Mouse (Mus musculus) kidney, adult 2 months (tissue): ENCODE measurements around the gene Crym. TPM values are rescaled to one million over a fixed set of nuclear protein-coding genes. Genes with fewer than 3 reads are reported as not detected.
A peak's percentile ranks its signal among the peaks of the same experiment; 100 is the strongest.

Experiments used
- DNase-seq: peaks from one replicate; pipeline ENCODE4 v3.0.0; 2021
- H3K27ac ChIP-seq: fragments of 200-500 bp; 2 replicates; pipeline ENCODE4 v1.5.1; 2012; ENCODE audit warnings: low read depth, low read length, control low read depth, inconsistent platforms; ENCODE audit not compliant: insufficient read depth
- H3K27me3 ChIP-seq: fragments of 200-500 bp; replicated peaks from 2 replicates; pipeline ENCODE4 v1.6.1; 2012; ENCODE audit warnings: mild to moderate bottlenecking, moderate library complexity, low read length, inconsistent platforms; ENCODE audit not compliant: control insufficient read depth, insufficient read depth
- H3K36me3 ChIP-seq: fragments of 200-500 bp; 2 replicates; pipeline ENCODE4 v1.6.1; 2012; ENCODE audit warnings: mild to moderate bottlenecking, moderate library complexity, low read length, inconsistent platforms; ENCODE audit not compliant: control insufficient read depth, insufficient read depth
- H3K4me1 ChIP-seq: fragments of 200-500 bp; 2 replicates; pipeline ENCODE4 v1.6.1; 2011; ENCODE audit warnings: low read length; ENCODE audit not compliant: control insufficient read depth, insufficient read depth
- H3K4me3 ChIP-seq: fragments of 200-500 bp; 2 replicates; pipeline ENCODE4 v1.5.1; 2011; ENCODE audit warnings: mild to moderate bottlenecking, low read depth, low read length, control low read depth; ENCODE audit not compliant: insufficient read depth
- CTCF ChIP-seq: fragments of 200-500 bp; conservative IDR thresholded peaks from 2 replicates; pipeline ENCODE4 v1.5.1; 2011; ENCODE audit warnings: low read depth, mild to moderate bottlenecking, control low read depth, low read length, moderate library complexity, mixed read lengths; ENCODE audit not compliant: insufficient read depth, insufficient read length
- POLR2A ChIP-seq: fragments of 200-500 bp; IDR thresholded peaks from one replicate; pipeline ENCODE4 v1.6.1; 2011; ENCODE audit warnings: low read depth, low read length, control low read depth
- WGBS: fragments of 180-500 bp; shearing (Covaris S2); methylation state at CpG from one replicate; pipeline ENCODE4 v1.1.7; 2018; 5-methylcytosine and 5-hydroxymethylcytosine counted together
- polyA plus RNA-seq: library from polyadenylated mRNA; depleted of rRNA; stranded (reverse); fragments of >200 nt; gene quantifications from 2 replicates; pipeline ENCODE4 v1.2.3, GENCODE M21; 2012

The Crym gene
- polyA plus RNA-seq, 1 experiment, result 30.9 TPM

- TF ChIP-seq CTCF (no peak), POLR2A (no peak)
- Histone ChIP-seq H3K4me3 (no peak overlapping the region), H3K36me3 (no peaks in the 10 kb centered on the region), H3K27me3 (no peaks in the 10 kb centered on the region), H3K4me1 (peaks cover 13% of the 10 kb centered on the region), H3K27ac (no peak overlapping the region)
- DNase-seq, result no peak
- WGBS, result 73% methylated on average over 6 of the region's 6 CpGs
Observed at GRCm38 (mm10) chr7:120192816-120193215, 9.1 kb downstream of the Crym start.

- Histone ChIP-seq H3K4me3 (no peak overlapping the region), H3K27ac (no peak overlapping the region), H3K4me1 (peaks cover 13% of the 10 kb centered on the region), H3K36me3 (no peaks in the 10 kb centered on the region), H3K27me3 (no peaks in the 10 kb centered on the region)
- DNase-seq, result no peak
- 42% methylated on average over 3 of the region's 3 CpGs for WGBS
- TF ChIP-seq CTCF, result no peak
- TF ChIP-seq POLR2A, result no peak
Observed at GRCm38 (mm10) chr7:120192207-120192606, 9.7 kb downstream of the Crym start.

GRCm38 (mm10) chr7:120190150-120190665 is 11.7 kb downstream of the Crym start:
- TF ChIP-seq POLR2A (no peak), CTCF (no peak)
- H3K4me3 ChIP-seq, result no peak overlapping the region
- peak; percentile 92 for DNase-seq
- WGBS, result 34% methylated on average over 8 of the region's 8 CpGs
- peak overlapping the region; percentile 83 for H3K27ac ChIP-seq
- no peaks in the 10 kb centered on the region for H3K27me3 ChIP-seq
- H3K4me1 ChIP-seq, result peaks cover 13% of the 10 kb centered on the region
- no peaks in the 10 kb centered on the region for H3K36me3 ChIP-seq

GRCm38 (mm10) chr7:120189369-120190149 is 12.4 kb downstream of the Crym start:
- no peaks in the 10 kb centered on the region for H3K27me3 ChIP-seq
- peaks cover 13% of the 10 kb centered on the region for H3K4me1 ChIP-seq
- 31% methylated on average over 8 of the region's 8 CpGs for WGBS
- no peak for TF ChIP-seq POLR2A
- TF ChIP-seq CTCF, result no peak; the same call in 1 of the 2 replicates
- peak overlapping the region; percentile 93 for H3K27ac ChIP-seq
- no peak overlapping the region for H3K4me3 ChIP-seq
- DNase-seq, result peak; percentile 93
- no peaks in the 10 kb centered on the region for H3K36me3 ChIP-seq

GRCm38 (mm10) chr7:120188946-120189345 is 13.0 kb downstream of the Crym start:
- peak; percentile 56 for DNase-seq
- Histone ChIP-seq H3K4me3 (no peak overlapping the region), H3K4me1 (peaks cover 13% of the 10 kb centered on the region), H3K27ac (peak overlapping the region; percentile 93), H3K36me3 (no peaks in the 10 kb centered on the region), H3K27me3 (no peaks in the 10 kb centered on the region)
- WGBS, result 62% methylated on average over 5 of the region's 5 CpGs
- TF ChIP-seq POLR2A, result no peak
- TF ChIP-seq CTCF, result no peak

DNA sequence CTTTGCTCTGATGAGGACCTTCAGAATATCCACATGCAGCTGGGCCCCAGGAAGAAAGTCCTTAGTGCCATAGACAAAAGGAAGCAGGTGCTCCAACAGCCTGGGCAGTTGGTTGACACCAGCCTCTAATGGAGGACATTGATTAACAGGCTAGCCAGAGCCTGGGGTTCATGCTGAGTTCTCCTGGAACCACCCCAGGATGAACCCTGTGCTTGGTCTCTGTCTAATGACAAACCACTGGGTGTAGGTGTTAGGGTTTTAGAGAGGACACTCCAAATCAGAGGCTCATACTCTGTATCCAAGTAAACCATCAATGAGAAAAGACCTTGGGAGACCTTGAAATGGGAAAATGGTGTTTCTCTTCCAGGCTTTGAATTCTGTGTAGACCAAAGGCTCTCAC is 19.0 kb downstream of the Crym start:
- no peak for TF ChIP-seq POLR2A
- no peak for TF ChIP-seq CTCF
- DNase-seq, result peak; percentile 56
- no peak overlapping the region for H3K27ac ChIP-seq
- peaks cover 2% of the 10 kb centered on the region; the same call in 1 of the 2 replicates for H3K4me1 ChIP-seq
- H3K4me3 ChIP-seq, result no peak overlapping the region
- no peaks in the 10 kb centered on the region for H3K27me3 ChIP-seq
- peaks cover 4% of the 10 kb centered on the region; the same call in 1 of the 2 replicates for H3K36me3 ChIP-seq

DNA sequence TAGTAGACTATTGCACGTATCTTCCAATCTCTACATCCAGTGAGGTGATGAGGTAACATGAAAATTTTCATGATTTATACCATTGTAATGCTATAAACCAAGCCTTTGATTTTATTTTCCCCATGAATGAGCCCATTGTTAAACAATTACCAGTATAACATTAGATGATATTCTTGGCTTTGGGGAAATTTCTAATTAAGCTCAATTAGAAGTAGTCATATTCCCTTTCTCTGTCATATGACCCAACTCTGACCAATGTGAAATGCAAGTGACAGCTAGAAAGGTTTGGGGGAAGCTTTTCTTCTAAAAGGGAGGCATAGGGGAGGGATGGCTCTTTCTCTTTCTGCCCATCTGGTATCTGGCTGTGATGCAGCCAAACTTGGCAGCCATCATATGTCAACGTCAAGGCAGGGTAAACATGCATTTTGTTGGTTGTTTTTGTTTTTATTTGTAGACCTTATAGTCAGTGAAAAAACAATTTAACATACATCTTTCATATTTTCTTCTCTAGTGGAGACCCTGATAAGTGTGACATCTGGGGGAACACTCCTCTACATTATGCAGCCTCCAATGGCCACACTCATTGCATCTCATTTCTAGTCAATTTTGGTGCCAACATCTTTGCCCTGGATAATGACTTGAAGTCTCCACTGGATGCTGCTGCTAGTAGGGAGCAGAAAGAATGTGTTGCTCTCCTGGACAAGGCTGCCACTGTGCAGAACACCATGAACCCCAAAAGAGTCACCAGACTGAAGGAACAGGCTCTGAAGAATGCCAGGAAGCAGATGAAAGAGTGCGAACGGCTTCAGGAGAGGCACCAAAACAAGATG is 20.3 kb downstream of the Crym start:
- Histone ChIP-seq H3K36me3 (peaks cover 4% of the 10 kb centered on the region; the same call in 1 of the 2 replicates), H3K27me3 (no peaks in the 10 kb centered on the region), H3K27ac (no peak overlapping the region), H3K4me3 (no peak overlapping the region), H3K4me1 (peaks cover 5% of the 10 kb centered on the region; the same call in 1 of the 2 replicates)
- no peak for DNase-seq
- TF ChIP-seq CTCF (no peak), POLR2A (no peak)
- WGBS, result 85% methylated on average over 4 of the region's 4 CpGs
